Mouse (Mus musculus) R1 (cell line): ENCODE results near the gene Mto1.

Experiments
- DNase-seq: peaks from one replicate; pipeline ENCODE4 v3.0.0-alpha.2; 2018; ENCODE audit warnings: low read depth, low spot score

The Mto1 gene

DNA sequence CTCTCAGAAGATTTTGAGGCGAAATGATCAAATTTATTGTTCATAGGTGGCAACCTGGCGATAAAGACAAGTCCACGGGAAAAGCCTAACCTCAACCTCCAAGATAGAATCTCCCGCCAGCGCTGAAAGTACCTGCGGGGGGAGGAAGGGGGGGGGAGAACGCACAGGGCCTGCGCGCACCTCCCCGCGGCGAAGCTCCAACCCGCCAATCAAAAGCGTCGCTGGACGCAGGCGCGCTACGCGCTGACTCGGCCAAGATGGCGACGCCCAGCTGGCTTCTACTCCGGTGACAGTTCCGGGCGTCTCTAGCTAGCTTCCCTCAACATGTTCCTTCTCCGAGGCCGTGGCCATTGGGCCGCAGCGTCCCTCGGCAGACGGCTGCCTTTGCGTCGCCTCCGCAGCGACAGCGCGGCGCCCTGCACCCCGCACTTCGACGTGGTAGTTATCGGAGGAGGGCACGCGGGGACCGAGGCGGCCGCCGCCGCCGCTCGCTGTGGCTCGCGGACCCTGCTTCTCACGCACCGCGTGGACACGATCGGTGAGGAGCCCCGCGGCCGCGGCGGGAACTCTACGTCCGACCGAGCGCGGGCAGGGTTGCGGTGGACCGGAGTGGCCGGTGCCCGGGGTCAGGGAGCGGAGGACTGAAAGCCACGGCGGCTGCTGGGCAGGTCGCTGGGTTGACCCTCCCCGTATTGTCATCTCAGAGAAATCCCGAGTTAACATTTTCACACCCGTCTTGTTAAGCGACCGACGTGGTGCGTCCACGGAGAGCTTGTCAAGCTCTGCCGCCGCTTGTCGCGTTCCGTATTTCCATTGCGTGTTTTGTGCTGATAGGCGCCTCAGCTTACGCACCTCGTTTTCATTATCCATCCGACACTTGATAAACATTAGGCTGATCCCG, at the start of gene Mto1, which contains the start of gene Gm17324:
TSS of gene Mto1 (plus strand) at position 236 of the 901 bp plus-strand sequence.
TSS of gene Gm17324 (minus strand) at position 814 of the 901 bp plus-strand sequence.
- DNase-seq, result peak; percentile 89

GRCm38 (mm10) chr9:78400570-78400969, 47.4 kb upstream of the Mto1 start:
- DNase-seq, result no peak

DNA sequence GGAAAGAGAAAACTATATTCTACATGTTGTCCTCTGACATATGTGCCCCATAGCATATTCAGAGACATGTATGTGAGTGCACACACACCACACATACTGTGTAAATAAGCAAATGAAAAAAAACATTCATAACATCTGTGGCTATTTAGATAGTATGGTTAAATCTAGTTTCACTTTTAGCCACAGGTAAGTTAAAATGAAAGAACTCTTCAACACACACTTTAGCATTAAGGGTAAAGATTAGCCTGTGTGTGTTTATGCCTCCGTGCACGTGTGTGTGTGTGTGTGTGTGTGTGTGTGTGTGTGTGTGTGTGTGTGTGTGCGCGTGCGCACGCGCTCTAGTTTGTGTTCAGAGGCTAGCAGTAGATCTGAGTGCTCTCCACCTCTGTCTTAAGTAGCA, 46.4 kb upstream of the Mto1 start:
- DNase-seq, result no peak

GRCm38 (mm10) chr9:78427362-78427781, 20.6 kb upstream of the Mto1 start:
- no peak for DNase-seq

GRCm38 (mm10) chr9:78428185-78428584, 19.8 kb upstream of the Mto1 start:
- no peak for DNase-seq

DNA sequence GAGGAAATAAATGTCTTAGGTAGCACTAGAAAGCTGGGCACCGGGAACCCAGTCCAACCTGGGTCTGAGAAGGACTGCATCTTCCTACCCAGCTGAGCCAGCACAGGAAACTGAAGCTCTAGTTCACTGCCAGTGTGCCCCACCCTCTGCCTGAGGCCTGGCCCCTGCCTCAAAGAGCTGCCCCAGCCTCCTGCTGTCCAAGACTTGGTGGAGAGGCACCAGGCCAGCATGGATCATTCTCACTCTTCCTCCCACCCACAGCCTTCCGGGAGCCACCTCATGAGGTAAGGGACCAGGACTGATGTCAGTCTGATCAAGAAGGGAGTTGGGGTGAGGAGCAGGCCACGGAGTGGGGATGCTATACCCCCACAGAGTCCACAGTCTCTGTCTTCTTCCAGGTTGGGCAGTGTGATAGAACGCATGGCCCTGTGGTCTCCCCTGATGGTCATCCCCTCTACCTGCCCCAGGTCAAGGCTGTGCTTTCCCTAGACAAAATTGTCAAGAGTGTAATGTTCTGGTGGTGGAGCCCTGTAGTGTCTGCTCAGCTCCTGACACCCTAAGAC, 19.1 kb upstream of the Mto1 start:
- no peak for DNase-seq

GRCm38 (mm10) chr9:78429551-78429950, 18.5 kb upstream of the Mto1 start:
- no peak for DNase-seq

- DNase-seq, result no peak
Observed at GRCm38 (mm10) chr9:78430486-78430885, 17.5 kb upstream of the Mto1 start.

- peak; percentile 47 for DNase-seq
Observed at GRCm38 (mm10) chr9:78432471-78432870, 15.5 kb upstream of the Mto1 start.

DNA sequence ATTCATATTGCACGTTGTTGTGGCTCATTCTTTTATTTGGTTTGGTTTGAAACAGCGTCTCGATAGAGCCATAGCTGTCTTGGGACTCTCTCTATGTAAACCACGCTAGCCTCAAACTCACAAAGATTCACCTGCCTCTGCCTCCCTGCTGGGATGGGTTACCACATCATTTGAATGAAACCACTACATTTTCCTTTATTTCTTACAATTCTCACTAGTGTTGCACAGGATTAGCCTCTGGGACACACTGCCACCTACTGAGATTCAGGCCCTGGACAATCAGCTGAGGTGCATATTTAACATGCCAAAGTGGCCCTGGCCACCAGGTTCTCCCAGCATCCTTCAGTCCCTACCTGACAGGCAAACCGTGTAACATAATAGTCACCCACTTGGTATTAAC, 8.6 kb upstream of the Mto1 start:
- no peak for DNase-seq

DNA sequence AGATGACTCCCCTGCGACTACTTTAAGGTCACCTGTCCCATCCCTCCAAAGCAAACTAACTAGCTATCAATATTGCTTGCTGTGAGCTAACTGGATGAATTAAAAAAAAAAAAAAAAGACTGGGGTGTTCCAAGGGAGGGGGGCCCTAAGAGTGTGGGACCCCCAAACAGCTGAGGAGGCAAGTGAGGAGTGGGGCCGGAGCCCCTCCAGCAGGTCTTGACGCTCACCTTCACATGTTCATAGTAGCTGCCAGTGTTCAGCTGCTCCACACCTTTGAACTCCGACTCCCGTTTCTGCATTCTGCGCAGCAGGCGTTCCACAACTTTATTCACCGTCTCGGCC, 5.8 kb upstream of the Mto1 start:
- peak; percentile 59 for DNase-seq

- peak; percentile 54 for DNase-seq
Observed at GRCm38 (mm10) chr9:78442579-78443392, 5.2 kb upstream of the Mto1 start, which contains the start of gene Cgas. TSS of gene Cgas (minus strand) at chr9:78443237.

DNA sequence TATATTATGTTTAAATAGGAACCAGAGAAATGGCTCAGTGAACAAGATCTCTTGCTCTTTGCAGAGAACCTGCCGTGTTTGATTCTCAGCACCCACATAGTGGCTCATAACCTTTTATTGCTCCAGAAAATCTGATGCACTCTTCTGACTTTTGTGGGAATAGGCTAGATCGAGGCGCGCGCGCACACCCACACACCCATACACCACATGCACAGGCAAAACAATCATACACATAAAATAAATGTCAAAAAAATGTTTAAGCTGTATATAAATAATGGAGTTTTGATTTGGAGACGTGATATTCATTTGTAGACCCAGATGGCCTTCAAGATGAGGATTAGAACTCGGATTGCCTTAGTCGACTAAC, 419 bp upstream of the Mto1 start:
- DNase-seq, result no peak

DNA sequence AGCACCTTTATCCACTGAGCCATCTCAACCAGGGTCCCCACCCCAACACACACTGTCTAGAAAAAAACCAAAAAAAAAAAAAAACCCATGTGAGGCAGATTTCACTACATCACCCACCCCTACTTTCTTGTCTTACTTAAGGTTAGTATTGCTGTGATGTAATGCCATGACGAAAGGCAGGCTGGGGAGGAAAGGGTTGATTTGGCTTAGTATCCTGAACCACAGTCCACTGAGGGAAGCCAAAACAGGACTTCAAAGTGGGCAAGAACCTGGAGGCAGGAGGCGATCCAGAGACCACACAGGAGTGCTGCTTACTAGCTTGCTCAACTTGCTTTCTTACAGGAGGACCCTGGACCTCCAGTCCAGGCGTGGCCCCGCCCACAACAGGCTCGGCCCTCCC, 2.4 kb downstream of the Mto1 start:
- DNase-seq, result peak; percentile 29

DNA sequence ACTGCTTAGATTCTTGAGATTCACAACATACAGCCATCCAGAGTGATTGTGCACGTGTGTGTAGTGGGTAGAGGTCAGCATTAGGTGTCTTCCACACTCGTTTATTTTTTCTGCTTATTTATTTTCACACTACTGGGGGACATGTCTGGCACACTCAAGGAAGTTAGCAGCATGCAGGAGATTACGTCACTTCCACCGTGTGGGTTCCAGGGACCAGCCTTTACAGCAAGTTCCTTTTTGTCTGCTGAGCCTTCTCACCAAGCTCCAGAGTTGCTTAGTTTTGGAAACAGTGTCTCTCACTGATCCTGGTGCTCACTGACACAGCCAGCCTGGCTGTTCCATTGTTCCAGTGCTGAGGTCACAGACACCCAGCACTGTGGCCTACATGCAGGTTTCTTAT, 3.4 kb downstream of the Mto1 start:
- DNase-seq, result no peak

GRCm38 (mm10) chr9:78457026-78457425, 9.0 kb downstream of the Mto1 start:
- peak; percentile 67 for DNase-seq

DNA sequence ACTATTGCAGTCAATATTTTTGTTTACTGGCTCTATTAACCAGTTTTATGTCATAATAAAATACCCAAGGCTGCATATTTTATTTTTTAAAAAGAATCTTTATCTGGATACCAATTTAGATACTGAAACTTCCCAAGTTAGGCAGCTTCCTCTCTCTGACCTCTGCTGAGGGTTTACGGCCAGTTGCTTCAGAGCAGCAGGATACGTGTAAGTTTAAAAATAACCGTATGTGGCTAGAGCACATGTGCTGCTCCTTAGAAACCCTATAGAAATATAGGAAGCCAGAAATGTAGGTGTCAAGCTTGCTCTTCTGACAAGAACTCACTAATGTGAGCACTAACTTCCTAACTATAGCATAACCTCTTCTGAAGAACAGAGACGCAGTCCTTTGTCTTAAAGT, 15.3 kb downstream of the Mto1 start:
- no peak for DNase-seq

- peak; percentile 32 for DNase-seq
Observed at GRCm38 (mm10) chr9:78465725-78466124, 17.7 kb downstream of the Mto1 start.

DNA sequence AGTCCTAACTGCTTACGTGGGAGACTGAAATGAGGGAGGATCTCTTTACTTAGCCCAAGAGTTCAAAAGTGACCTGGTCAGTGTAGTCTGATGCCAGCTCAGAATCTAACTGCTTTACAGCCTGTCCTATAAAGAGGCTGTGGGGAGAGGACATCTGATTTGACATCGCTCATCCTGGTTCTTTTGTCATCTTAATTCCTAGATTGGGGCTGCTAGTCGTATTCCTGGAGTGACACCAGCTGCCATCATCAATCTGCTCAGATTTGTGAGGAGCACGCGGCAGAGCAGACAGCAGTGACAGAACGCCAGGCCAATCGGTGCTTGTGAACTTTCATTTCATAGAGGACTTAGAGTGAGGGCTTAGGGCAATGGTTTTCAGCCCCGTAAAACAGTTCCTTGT, 25.6 kb downstream of the Mto1 start:
- peak; percentile 81 for DNase-seq

- peak; percentile 78 for DNase-seq
Observed at GRCm38 (mm10) chr9:78474270-78474669, 26.3 kb downstream of the Mto1 start.

DNA sequence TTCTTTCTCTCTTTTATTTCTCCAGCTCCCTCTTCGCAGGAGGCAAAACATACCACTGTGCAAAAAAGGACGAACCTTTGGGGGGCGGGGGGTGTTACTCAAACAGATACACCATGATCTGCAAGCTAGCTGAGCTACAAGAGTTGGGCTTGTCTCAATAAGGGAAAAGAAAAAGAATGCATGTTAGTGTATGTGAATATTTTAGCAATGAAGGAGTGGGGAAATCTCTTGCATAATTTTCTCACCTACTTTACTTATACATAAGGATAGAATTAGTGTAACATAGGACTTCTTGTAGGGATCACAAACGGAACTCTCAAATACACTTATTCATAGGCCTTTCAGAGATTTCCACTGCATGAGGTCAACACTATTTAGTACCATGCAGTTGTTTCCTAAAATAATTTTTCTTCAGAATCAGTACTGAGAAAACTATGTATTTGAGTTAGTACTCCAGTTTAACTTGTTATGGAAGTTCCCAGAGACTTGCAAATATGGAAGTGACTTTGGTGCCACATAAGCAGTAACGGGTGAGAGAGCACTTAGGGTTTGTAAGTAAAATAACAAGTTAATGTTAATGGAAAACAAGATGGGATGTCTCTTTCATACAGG, 26.9 kb downstream of the Mto1 start:
- DNase-seq, result peak; percentile 59

GRCm38 (mm10) chr9:78475383-78475780, 27.4 kb downstream of the Mto1 start:
- no peak for DNase-seq
